Mouse (Mus musculus): ENCODE data around the gene Nectin2. TPM values are rescaled to one million over a fixed set of nuclear protein-coding genes. Genes with fewer than 3 reads are reported as not detected.
A peak's percentile ranks its signal among the peaks of the same experiment; 100 is the strongest.

The Nectin2 gene
- polyA plus RNA-seq, 1 experiment from 2014 or later = 46.7 TPM

DNA sequence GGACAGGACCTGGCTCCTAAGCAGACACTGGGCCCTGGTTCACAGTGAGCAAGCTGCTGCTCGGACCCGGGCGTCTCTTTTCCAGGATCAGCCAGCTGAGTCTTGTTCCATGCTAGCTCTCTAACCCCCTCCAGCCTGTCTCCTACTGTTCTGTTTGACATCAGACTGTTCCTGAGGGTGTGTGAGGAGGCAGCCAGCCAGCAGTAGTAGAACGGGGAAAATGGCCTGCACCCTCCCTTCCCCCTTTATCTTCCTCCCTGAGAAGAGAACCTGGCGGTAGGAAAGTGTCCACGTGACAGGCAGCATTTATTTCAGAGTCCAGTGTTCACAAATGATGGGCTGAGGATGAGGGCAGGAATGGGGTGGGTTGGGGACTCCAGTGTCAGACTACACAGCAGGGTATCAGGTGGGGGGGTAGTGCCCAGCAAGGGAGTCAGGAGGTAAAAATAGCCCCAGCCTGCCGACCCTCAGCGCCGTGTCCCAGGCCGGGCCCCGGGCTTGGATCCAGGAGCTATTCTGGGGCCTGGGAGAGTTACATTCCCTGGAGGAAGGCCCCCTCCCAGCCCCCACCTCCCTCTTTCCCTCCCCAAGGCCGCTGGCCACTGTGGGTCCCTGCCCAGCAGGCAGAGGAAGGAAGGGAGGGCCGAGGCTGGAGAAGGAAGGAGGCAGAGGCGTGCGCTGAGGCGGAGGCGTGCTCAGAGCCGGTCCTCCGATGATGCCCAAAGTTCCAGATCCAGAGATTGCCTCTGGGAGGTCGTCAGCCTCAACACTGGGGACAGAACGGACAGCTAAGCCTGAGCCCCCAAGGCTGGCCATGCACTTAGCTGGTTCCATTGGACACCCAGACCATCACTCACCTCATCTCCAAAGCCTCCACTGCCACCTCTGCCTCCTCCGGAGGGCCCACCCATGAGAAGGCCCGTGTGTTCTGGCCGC, 5.8 kb upstream of the Nectin2 start:
- Histone ChIP-seq H3K9ac (no peak overlapping the region), H3K4me1 (replicated peaks; ENCODE audit: control insufficient read depth, insufficient read depth, low read length) (no peaks in the 10 kb centered on the region), H3K9me3 (ENCODE audit: control insufficient read depth, low read length) (no peaks in the 10 kb centered on the region), H3K36me3 (replicated peaks; ENCODE audit: control insufficient read depth, insufficient read depth) (no peaks in the 10 kb centered on the region; the same call in 1 of the 2 replicates), H3K27me3 (ENCODE audit: control insufficient read depth, insufficient read depth, low read length) (no peaks in the 10 kb centered on the region), H3K4me3 (replicated peaks; ENCODE audit: low read length) (no peak overlapping the region), H3K4me2 (replicated peaks) (no peak overlapping the region), H3K27ac (no peak overlapping the region)
- 72% methylated on average over 23 of the region's 24 CpGs for WGBS
- DNase-seq (ENCODE audit: low spot score) = no peak
- ATAC-seq (ENCODE audit: low FRiP score) = no peak

DNA sequence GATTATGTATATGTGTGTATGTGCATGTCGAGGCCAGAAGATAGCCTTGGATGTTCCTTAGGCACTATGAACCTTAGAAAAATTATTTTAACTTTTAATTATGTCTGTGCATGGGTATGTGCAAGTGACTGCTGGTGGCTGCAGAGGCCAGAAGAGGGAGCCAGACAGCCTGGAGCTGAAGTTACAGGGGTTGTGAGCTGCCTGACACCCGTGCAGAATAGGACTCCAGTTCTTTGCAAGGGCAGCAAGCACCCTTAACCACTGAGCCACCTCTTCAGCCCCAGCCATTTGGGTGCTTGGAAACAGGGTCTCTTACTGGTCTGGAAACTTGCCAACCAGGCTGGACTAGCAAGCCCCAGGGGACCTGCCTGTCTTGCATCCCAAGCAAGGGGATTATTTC, 4.7 kb upstream of the Nectin2 start:
- no peak for ATAC-seq (ENCODE audit: low FRiP score)
- 97% methylated on average over 2 of the region's 2 CpGs for WGBS
- H3K4me2 ChIP-seq (replicated peaks) = no peak overlapping the region
- H3K36me3 ChIP-seq (replicated peaks; ENCODE audit: control insufficient read depth, insufficient read depth) = no peaks in the 10 kb centered on the region
- H3K9ac ChIP-seq = no peak overlapping the region
- peaks cover 6% of the 10 kb centered on the region; the same call in 1 of the 2 replicates for H3K4me1 ChIP-seq (replicated peaks; ENCODE audit: control insufficient read depth, insufficient read depth, low read length)
- H3K4me3 ChIP-seq (replicated peaks; ENCODE audit: low read length) = no peak overlapping the region
- DNase-seq (ENCODE audit: low spot score) = no peak
- H3K27ac ChIP-seq = no peak overlapping the region
- H3K27me3 ChIP-seq (ENCODE audit: control insufficient read depth, insufficient read depth, low read length) = no peaks in the 10 kb centered on the region
- no peaks in the 10 kb centered on the region for H3K9me3 ChIP-seq (ENCODE audit: control insufficient read depth, low read length)

- no peaks in the 10 kb centered on the region for H3K36me3 ChIP-seq (replicated peaks; ENCODE audit: control insufficient read depth, insufficient read depth)
Measured at GRCm38 (mm10) chr7:19754065-19754464, 3.8 kb upstream of the Nectin2 start.

GRCm38 (mm10) chr7:19753587-19753986, 3.3 kb upstream of the Nectin2 start:
- H3K27ac ChIP-seq = no peak overlapping the region
- DNase-seq (ENCODE audit: low spot score) (no peak), ATAC-seq (ENCODE audit: low FRiP score) (no peak)
- no peaks in the 10 kb centered on the region for H3K36me3 ChIP-seq (replicated peaks; ENCODE audit: control insufficient read depth, insufficient read depth)
- H3K9ac ChIP-seq = no peak overlapping the region
- H3K27me3 ChIP-seq (ENCODE audit: control insufficient read depth, insufficient read depth, low read length) = no peaks in the 10 kb centered on the region
- no peak overlapping the region for H3K4me2 ChIP-seq (replicated peaks)
- H3K9me3 ChIP-seq (ENCODE audit: control insufficient read depth, low read length) = no peaks in the 10 kb centered on the region
- peaks cover 6% of the 10 kb centered on the region; the same call in 1 of the 2 replicates for H3K4me1 ChIP-seq (replicated peaks; ENCODE audit: control insufficient read depth, insufficient read depth, low read length)
- WGBS = 79% methylated on average over 7 of the region's 7 CpGs
- no peak overlapping the region for H3K4me3 ChIP-seq (replicated peaks; ENCODE audit: low read length)

More at GRCm38 (mm10) chr7:19754065-19754464, 3.8 kb upstream of the Nectin2 start:
- ATAC-seq (ENCODE audit: low FRiP score) (no peak), DNase-seq (ENCODE audit: low spot score) (no peak)
- H3K4me3 ChIP-seq (replicated peaks; ENCODE audit: low read length) = no peak overlapping the region
- peaks cover 6% of the 10 kb centered on the region; the same call in 1 of the 2 replicates for H3K4me1 ChIP-seq (replicated peaks; ENCODE audit: control insufficient read depth, insufficient read depth, low read length)
- no peak overlapping the region for H3K27ac ChIP-seq
- 88% methylated on average over 1 of the region's 1 CpGs for WGBS
- no peaks in the 10 kb centered on the region for H3K27me3 ChIP-seq (ENCODE audit: control insufficient read depth, insufficient read depth, low read length)
- H3K9me3 ChIP-seq (ENCODE audit: control insufficient read depth, low read length) = no peaks in the 10 kb centered on the region
- H3K9ac ChIP-seq = no peak overlapping the region
- no peak overlapping the region for H3K4me2 ChIP-seq (replicated peaks)

DNA sequence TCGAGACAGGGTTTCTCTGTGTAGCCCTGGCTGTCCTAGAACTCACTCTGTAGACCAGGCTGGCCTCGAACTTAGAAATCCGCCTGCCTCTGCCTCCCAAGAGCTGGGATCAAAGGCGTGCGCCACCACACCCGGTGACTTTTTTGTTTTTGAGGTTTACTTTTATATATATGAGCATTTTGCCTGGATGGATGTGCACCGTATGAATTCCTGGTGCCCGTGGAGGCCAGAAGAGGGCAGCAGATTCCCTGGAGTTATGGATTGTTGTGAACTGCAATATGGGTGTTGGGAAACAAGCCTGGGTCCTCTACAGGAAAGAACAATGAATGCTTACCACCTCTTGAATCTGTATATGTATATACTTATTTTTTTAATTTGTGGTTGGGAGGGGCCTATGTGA, 2.4 kb upstream of the Nectin2 start:
- Histone ChIP-seq H3K36me3 (replicated peaks; ENCODE audit: control insufficient read depth, insufficient read depth) (no peaks in the 10 kb centered on the region), H3K9ac (no peak overlapping the region), H3K9me3 (ENCODE audit: control insufficient read depth, low read length) (no peaks in the 10 kb centered on the region), H3K27ac (no peak overlapping the region), H3K4me3 (replicated peaks; ENCODE audit: low read length) (no peak overlapping the region), H3K4me2 (replicated peaks) (no peak overlapping the region), H3K27me3 (ENCODE audit: control insufficient read depth, insufficient read depth, low read length) (no peaks in the 10 kb centered on the region), H3K4me1 (replicated peaks; ENCODE audit: control insufficient read depth, insufficient read depth, low read length) (peaks cover 14% of the 10 kb centered on the region)
- DNase-seq (ENCODE audit: low spot score) (no peak), ATAC-seq (ENCODE audit: low FRiP score) (no peak)
- WGBS = 79% methylated on average over 8 of the region's 8 CpGs

- H3K36me3 ChIP-seq (replicated peaks; ENCODE audit: control insufficient read depth, insufficient read depth) = no peaks in the 10 kb centered on the region
- peaks cover 27% of the 10 kb centered on the region for H3K4me1 ChIP-seq (replicated peaks; ENCODE audit: control insufficient read depth, insufficient read depth, low read length)
- ATAC-seq (ENCODE audit: low FRiP score) (no peak), DNase-seq (ENCODE audit: low spot score) (no peak)
- H3K9ac ChIP-seq = no peak overlapping the region
- peak overlapping the region; percentile 78; the same call in 1 of the 2 replicates for H3K4me3 ChIP-seq (replicated peaks; ENCODE audit: low read length)
- no peaks in the 10 kb centered on the region for H3K27me3 ChIP-seq (ENCODE audit: control insufficient read depth, insufficient read depth, low read length)
- WGBS = 66% methylated on average over 4 of the region's 4 CpGs
- no peaks in the 10 kb centered on the region for H3K9me3 ChIP-seq (ENCODE audit: control insufficient read depth, low read length)
- H3K4me2 ChIP-seq (replicated peaks) = no peak overlapping the region; the same call in 1 of the 2 replicates
- no peak overlapping the region for H3K27ac ChIP-seq
Measured at GRCm38 (mm10) chr7:19751070-19751383, 744 bp upstream of the Nectin2 start.

DNA sequence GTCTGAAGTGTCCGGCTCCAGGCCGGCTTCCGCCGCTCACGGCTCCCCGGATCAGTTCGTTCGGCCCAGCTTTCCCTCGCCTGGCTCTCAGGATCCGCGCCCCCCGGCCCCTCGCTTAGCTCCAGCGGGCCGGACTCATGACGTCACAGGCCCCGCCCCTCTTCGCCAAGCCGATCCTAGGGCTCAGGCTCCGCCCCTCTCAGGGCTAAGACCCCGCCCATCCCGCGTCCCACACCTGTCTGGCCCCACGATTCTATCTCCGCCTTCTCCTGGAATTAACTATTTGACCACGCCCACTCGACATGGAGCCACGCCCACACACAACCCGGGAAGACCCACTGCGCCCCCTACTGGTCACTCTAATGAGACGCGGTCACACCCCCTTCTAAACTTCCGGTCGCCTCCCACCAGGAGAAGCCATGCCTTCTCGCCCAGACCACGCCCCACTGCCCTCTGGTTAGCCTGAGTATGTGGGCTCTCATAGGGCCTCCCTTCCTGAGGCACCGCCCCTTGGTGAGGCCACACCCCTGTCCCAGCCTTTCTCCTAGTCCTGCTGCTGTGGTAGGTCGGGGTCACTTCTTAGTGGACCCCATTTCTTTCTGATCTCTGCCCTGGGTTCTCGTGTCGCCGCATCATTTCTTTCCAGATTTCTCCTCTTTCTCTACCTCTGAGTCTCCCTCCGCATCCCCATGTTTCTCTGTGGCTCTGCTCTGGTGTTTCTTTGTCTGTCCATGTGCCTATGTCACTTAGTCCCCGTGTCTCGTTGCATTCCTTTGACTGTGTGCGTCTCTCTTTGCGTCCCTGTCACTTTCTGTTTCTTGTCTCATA, 680 bp downstream of the Nectin2 start:
- WGBS = under 1% methylated on average over 46 of the region's 46 CpGs
- Histone ChIP-seq H3K27me3 (ENCODE audit: control insufficient read depth, insufficient read depth, low read length) (no peaks in the 10 kb centered on the region), H3K9ac (peak overlapping the region; percentile 88), H3K36me3 (replicated peaks; ENCODE audit: control insufficient read depth, insufficient read depth) (no peaks in the 10 kb centered on the region), H3K4me3 (replicated peaks; ENCODE audit: low read length) (peak overlapping the region; percentile 78), H3K9me3 (ENCODE audit: control insufficient read depth, low read length) (no peaks in the 10 kb centered on the region), H3K27ac (peak overlapping the region; percentile 79), H3K4me1 (replicated peaks; ENCODE audit: control insufficient read depth, insufficient read depth, low read length) (peaks cover 27% of the 10 kb centered on the region), H3K4me2 (replicated peaks) (peak overlapping the region; percentile 83)
- DNase-seq (ENCODE audit: low spot score) = peak; percentile 97
- peak; percentile 93 for ATAC-seq (ENCODE audit: low FRiP score)

DNA sequence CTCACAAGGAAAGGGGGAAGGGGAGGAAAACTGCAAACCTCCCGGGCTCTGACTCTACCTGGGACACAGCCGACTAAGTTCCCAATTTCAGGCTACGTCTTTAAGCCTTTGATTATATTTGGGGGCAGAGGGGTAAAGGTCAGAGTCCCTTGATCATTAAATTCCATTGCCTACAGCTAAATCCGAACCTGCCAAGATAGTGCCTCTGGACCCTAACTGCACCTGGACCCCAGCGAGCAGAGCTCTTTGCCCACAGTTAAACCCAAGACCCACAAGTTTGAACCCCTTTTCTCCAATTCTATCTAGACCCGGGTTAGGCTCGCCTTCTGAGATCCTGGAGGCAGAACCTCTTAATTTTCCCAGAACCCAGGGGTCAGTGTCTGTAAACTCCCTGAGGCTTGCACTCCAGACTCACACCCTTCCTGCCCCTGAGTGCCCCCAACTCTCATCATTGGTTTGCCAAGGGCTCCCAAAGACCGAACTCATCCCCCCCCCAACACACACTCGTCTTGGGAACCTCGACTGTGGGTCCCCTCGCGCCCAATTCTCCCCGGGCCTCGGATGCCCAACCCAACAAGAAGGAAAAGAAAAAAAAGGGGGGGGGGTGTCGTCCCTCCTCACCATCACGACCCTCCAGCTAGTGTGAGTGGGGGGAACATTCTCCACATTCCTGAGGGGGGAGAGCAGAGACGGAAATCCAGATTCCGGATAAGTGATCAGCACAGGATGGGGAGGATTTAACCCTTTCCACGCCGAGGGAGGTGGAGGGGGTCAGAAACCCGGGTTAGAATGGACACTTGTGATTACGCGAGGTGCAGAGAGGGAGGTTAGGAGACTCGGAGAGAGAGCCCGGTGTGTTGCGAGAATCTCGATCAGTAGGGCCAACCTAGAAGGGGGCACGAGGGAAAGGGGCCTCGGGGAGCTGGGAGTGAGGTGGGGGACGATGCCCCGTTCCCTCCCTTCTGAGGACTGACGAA, 1.8 kb downstream of the Nectin2 start:
- Histone ChIP-seq H3K27ac (peak overlapping the region; percentile 79), H3K9ac (peak overlapping the region; percentile 88), H3K4me2 (replicated peaks) (peak overlapping the region; percentile 83), H3K9me3 (ENCODE audit: control insufficient read depth, low read length) (no peaks in the 10 kb centered on the region), H3K4me3 (replicated peaks; ENCODE audit: low read length) (peak overlapping the region; percentile 78), H3K27me3 (ENCODE audit: control insufficient read depth, insufficient read depth, low read length) (no peaks in the 10 kb centered on the region), H3K36me3 (replicated peaks; ENCODE audit: control insufficient read depth, insufficient read depth) (peaks cover 10% of the 10 kb centered on the region), H3K4me1 (replicated peaks; ENCODE audit: control insufficient read depth, insufficient read depth, low read length) (peaks cover 27% of the 10 kb centered on the region)
- ATAC-seq (ENCODE audit: low FRiP score) = peak; percentile 4; the same call in 1 of the 2 replicates
- WGBS = 1% methylated on average over 32 of the region's 32 CpGs
- DNase-seq (ENCODE audit: low spot score) = no peak
